10 mouse cellular contexts compared by ENCODE assay signal in the genomic region with DNA sequence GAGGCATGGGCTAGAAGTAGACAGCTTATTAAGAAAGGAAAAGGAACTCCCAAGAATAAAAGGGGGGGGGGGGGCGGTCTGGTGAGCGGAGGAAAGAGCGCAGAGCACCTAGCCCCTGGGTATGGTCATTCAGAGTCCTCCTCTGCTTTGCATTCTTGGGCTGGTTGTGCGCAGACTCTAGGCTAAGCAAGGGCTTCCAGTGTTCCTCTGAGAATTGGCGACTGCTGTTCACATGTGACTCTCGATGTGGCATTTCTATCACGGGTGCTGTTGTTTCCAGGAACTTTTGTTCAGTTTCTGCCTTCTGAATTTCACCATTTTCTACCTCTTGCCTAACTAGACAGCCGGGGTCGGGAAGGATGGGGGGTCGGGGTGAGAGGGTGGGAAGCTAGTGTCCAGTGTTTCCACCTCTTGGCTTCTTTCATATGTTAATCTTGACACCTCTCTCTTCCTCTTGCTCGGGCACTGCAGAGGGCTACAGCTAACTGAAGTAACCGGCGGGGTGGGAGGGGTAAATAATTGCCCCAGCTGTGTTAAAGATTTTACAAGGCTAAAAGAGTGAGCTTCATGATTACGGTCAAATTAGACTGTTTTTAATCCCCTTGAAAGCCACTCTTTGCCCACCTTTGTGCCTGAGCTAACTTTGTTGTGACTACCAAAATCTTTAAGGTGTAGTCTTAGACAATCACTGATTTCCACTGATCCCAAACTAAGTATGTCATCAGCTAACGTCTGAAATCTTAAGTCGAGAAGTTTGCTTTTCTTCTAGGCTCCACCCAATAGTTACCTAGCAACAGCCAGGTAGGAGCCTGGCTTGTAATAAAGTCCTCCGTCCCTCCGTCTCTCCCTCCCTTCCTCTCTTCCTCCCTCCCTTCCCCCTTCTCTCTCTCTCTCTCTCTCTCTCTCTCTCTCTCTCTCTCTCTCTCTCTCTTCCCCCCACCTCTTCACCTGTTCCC.
A peak's percentile ranks its signal among the peaks of the same experiment; 100 is the strongest.
DNase-seq lines count a peak whose midpoint lies in the region; ATAC-seq and TF ChIP-seq lines count a peak whose summit lies in the region.
"Had no signal": no experiment of that assay in that cellular context is flagged by ENCODE, and none has a peak within 500 bp of the region (broad histone marks: within the 10 kb centered on the region; RNA-seq: fewer than 3 reads in every experiment).

No protein-coding gene starts in this region.

- intact Hi-C loops in left cerebral cortex, postnatal 25 days (cut with DNase I): no loop called here

- H3K9me3 ChIP-seq in kidney, postnatal 0 days (replicated peaks; ENCODE audit: low read length): no peaks in the 10 kb centered on the region
- no peaks in the 10 kb centered on the region for H3K9me3 ChIP-seq in forebrain, embryonic 11.5 days (ENCODE audit: control insufficient read depth, low read length)
- H3K9me3 ChIP-seq in limb, embryonic 11.5 days (ENCODE audit: control insufficient read depth, low read length): no peaks in the 10 kb centered on the region

- DNase-seq in kidney, postnatal 0 days (ENCODE audit: low spot score): peak; percentile 40
- DNase-seq in kidney, postnatal 4 days: no peak
- DNase-seq in forebrain, embryonic 11.5 days (ENCODE audit: low spot score): peak; percentile 65
- no peak for DNase-seq in limb, embryonic 11.5 days (ENCODE audit: low spot score)
- peak; percentile 19 for DNase-seq in retina, postnatal 1 day
- DNase-seq in left cerebral cortex, postnatal 25 days (ENCODE audit: low spot score in 2 of 2): no peak
- DNase-seq: gastrocnemius, postnatal 25 days; lung, adult 18-20 months had no signal

- TF ChIP-seq CTCF in kidney, postnatal 0 days (IDR thresholded peaks at IDR 0.05; ENCODE audit: low read depth): no peak

- H3K36me3 ChIP-seq in kidney, postnatal 0 days (ENCODE audit: insufficient read depth, low read length): no peaks in the 10 kb centered on the region
- no peaks in the 10 kb centered on the region for H3K36me3 ChIP-seq in forebrain, embryonic 11.5 days (ENCODE audit: control insufficient read depth, insufficient read depth, low read length)
- H3K36me3 ChIP-seq in limb, embryonic 11.5 days (ENCODE audit: control insufficient read depth, insufficient read depth, low read length): no peaks in the 10 kb centered on the region

- H3K27ac ChIP-seq in kidney, postnatal 0 days: no peak overlapping the region
- H3K27ac ChIP-seq in forebrain, embryonic 11.5 days (ENCODE audit: low read depth, low read length): peak overlapping the region; percentile 80
- H3K27ac ChIP-seq in limb, embryonic 11.5 days (replicated peaks; ENCODE audit: low read depth, low read length): no peak overlapping the region

- no peak overlapping the region for H3K9ac ChIP-seq in kidney, postnatal 0 days (ENCODE audit: low read depth, low read length)
- H3K9ac ChIP-seq in forebrain, embryonic 11.5 days (ENCODE audit: low read length): peak overlapping the region; percentile 17; the same call in 1 of the 2 replicates
- H3K9ac ChIP-seq in limb, embryonic 11.5 days (ENCODE audit: low read length): no peak overlapping the region

- 4% methylated on average over 18 of the region's 18 CpGs for WGBS in kidney, postnatal 0 days
- 4% methylated on average over 18 of the region's 18 CpGs for WGBS in forebrain, embryonic 11.5 days
- WGBS in limb, embryonic 11.5 days: 10% methylated on average over 17 of the region's 18 CpGs

- no peaks in the 10 kb centered on the region; the same call in 1 of the 2 replicates for H3K4me1 ChIP-seq in kidney, postnatal 0 days (replicated peaks; ENCODE audit: insufficient read depth, low read length)
- H3K4me1 ChIP-seq in forebrain, embryonic 11.5 days (replicated peaks; ENCODE audit: control insufficient read depth, insufficient read depth, low read length): peaks cover 12% of the 10 kb centered on the region; the same call in 1 of the 2 replicates
- H3K4me1 ChIP-seq in limb, embryonic 11.5 days (ENCODE audit: control insufficient read depth, insufficient read depth, low read length): 0 out of 2 replicates have a peak, but pooled peaks cover 4% of the 10 kb centered on the region

- ATAC-seq in kidney, postnatal 0 days (replicated peaks; ENCODE audit: low FRiP score, low read depth): no peak
- ATAC-seq in forebrain, embryonic 11.5 days (replicated peaks; ENCODE audit: low FRiP score): peak; percentile 81
- no peak for ATAC-seq in limb, embryonic 11.5 days (ENCODE audit: insufficient number of reproducible peaks, low FRiP score, low TSS enrichment, low read depth)
- ATAC-seq in erythroblast, adult 5-6 weeks (replicated peaks; ENCODE audit: low FRiP score, poor library complexity, severe bottlenecking): no peak
- ATAC-seq in inflammation-experienced regulatory T-cells, adult 6 months: no peak

- H3K4me2 ChIP-seq in kidney, postnatal 0 days (ENCODE audit: low read length): peak overlapping the region; percentile 46
- peak overlapping the region; percentile 38 for H3K4me2 ChIP-seq in forebrain, embryonic 11.5 days (ENCODE audit: low read depth, low read length, severe bottlenecking)
- peak overlapping the region; percentile 31 for H3K4me2 ChIP-seq in limb, embryonic 11.5 days (ENCODE audit: low read depth, severe bottlenecking)

- H3K27me3 ChIP-seq in kidney, postnatal 0 days (ENCODE audit: insufficient read depth, low read length): no peaks in the 10 kb centered on the region
- H3K27me3 ChIP-seq in forebrain, embryonic 11.5 days (ENCODE audit: control insufficient read depth, insufficient read depth, low read length): no peaks in the 10 kb centered on the region
- 0 out of 2 replicates have a peak, but pooled peaks cover 2% of the 10 kb centered on the region for H3K27me3 ChIP-seq in limb, embryonic 11.5 days (ENCODE audit: control insufficient read depth, insufficient read depth, low read length)

- H3K4me3 ChIP-seq in kidney, postnatal 0 days (replicated peaks; ENCODE audit: low read depth, low read length): no peak overlapping the region
- H3K4me3 ChIP-seq in forebrain, embryonic 11.5 days (ENCODE audit: low read depth, low read length): no peak overlapping the region
- no peak overlapping the region for H3K4me3 ChIP-seq in limb, embryonic 11.5 days (ENCODE audit: low read depth, low read length)

Comparison
In these comparisons a context has a peak if more than half of its experiments do, and no peak if none do; other contexts are left out.
1. DNase-seq: peak in kidney, postnatal 0 days (single experiment), forebrain, embryonic 11.5 days (single experiment) and retina, postnatal 1 day (single experiment); none in kidney, postnatal 4 days (0 of 2), limb, embryonic 11.5 days (single experiment) and left cerebral cortex, postnatal 25 days (0 of 2).
2. Peak in every context shown above with its lines, with median percentiles within 50 percentile points of each other: H3K4me2 ChIP-seq.